Mouse (Mus musculus): ENCODE results near the gene Hoxa11. TPM values are rescaled to one million over a fixed set of nuclear protein-coding genes. Genes with fewer than 3 reads are reported as not detected.

Hoxa11 gene
- polyA plus RNA-seq, 1 experiment from 2014 or later, result not detected

- no peak for ATAC-seq (replicated peaks; ENCODE audit: insufficient number of reproducible peaks, insufficient read depth, low FRiP score, low read depth)
- no peak overlapping the region; the same call in 1 of the 2 replicates for H3K4me2 ChIP-seq
- peaks cover 11% of the 10 kb centered on the region for H3K4me1 ChIP-seq (replicated peaks)
- H3K27me3 ChIP-seq, result peaks cover 96% of the 10 kb centered on the region
- H3K9me3 ChIP-seq (replicated peaks), result no peaks in the 10 kb centered on the region
- no peak overlapping the region for H3K9ac ChIP-seq
- H3K27ac ChIP-seq, result no peak overlapping the region
- H3K36me3 ChIP-seq, result no peaks in the 10 kb centered on the region
- WGBS, result 4% methylated on average over 22 of the region's 22 CpGs
- no peak overlapping the region for H3K4me3 ChIP-seq
Observed at GRCm38 (mm10) chr6:52273656-52274280, 28.2 kb upstream of the Hoxa11 start.

- 17% methylated on average over 22 of the region's 22 CpGs for WGBS
- H3K4me3 ChIP-seq, result no peak overlapping the region
- ATAC-seq (replicated peaks; ENCODE audit: insufficient number of reproducible peaks, insufficient read depth, low FRiP score, low read depth), result no peak
Observed at GRCm38 (mm10) chr6:52272766-52273655, 27.4 kb upstream of the Hoxa11 start.

DNA sequence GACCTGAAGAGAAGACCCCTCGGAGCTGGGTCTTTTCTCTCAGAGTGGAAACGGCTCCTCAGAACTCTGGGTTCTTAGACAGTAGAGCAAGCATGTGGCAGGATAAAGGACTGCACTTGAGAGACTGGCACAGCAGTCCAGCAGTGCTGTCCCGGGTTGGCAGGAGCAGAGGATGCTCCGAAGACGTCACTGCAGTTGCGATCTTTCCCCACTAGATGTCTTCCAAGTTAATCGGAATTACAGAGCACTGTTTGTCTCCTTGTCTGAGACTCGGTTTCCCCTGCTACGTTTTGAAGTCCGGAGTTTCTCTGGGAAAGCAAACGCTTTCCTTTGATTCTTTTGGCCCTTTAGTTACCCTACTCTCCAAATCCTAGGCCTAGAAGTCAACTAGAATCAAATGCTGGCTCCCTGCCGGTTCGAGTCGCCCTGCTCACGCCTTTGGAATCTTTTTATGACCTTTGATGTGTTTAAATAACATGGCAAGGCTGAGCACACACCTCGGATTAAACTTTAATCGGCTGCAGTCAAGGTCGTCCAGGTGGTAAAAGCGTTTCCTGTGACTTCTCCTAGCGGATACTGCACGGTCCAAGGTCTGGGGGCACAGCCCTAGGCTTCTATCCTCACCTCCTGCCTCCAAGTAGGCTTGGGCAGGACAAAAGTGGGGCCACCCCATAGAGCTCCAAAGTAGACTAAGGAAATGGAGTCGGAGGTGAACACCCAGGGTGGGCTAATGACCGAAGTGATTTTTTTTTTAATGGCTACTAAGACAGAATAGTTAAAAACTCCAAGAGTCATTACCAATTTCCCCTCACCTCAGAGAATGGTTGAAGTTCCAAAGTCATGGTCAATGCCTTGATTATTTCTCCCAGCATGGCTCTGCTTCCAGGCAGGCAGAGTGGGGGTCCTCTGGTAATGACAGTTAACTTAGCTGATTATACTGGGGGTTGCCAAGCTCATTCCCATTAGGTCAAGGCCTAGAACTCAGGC, 25.2 kb upstream of the Hoxa11 start:
- 11% methylated on average over 23 of the region's 23 CpGs for WGBS
- H3K27me3 ChIP-seq, result peaks cover 97% of the 10 kb centered on the region
- H3K9ac ChIP-seq, result no peak overlapping the region
- H3K4me2 ChIP-seq, result no peak overlapping the region
- H3K9me3 ChIP-seq (replicated peaks), result no peaks in the 10 kb centered on the region
- ATAC-seq (replicated peaks; ENCODE audit: insufficient number of reproducible peaks, insufficient read depth, low FRiP score, low read depth), result no peak
- no peak overlapping the region for H3K27ac ChIP-seq
- no peaks in the 10 kb centered on the region for H3K36me3 ChIP-seq
- peaks cover 11% of the 10 kb centered on the region for H3K4me1 ChIP-seq (replicated peaks)
- H3K4me3 ChIP-seq, result no peak overlapping the region

More at GRCm38 (mm10) chr6:52272766-52273655, 27.4 kb upstream of the Hoxa11 start:
- Histone ChIP-seq H3K9me3 (replicated peaks) (no peaks in the 10 kb centered on the region), H3K27me3 (peaks cover 98% of the 10 kb centered on the region), H3K36me3 (no peaks in the 10 kb centered on the region), H3K9ac (no peak overlapping the region), H3K27ac (no peak overlapping the region), H3K4me1 (replicated peaks) (peaks cover 11% of the 10 kb centered on the region), H3K4me2 (no peak overlapping the region; the same call in 1 of the 2 replicates)

DNA sequence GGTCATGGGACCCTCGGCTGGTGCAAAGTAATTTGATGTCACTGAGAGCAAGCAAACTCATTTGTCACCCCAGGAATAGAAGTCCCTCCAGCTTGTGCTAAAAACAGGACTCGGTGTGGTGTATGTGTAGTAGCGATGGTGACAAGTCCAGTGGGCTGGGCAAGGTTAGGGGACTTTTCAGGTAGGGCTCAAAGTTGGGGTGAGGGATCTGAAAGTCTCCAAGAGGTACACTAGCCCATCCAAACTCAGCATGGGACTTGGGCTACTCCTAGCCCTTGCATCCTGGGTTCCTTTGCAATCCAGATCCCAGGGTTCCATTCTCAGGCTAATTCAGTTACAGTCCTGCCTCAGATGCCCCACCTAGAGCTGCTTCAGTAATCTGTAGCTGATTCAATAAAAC, 23.1 kb upstream of the Hoxa11 start:
- no peak for ATAC-seq (replicated peaks; ENCODE audit: insufficient number of reproducible peaks, insufficient read depth, low FRiP score, low read depth)
- Histone ChIP-seq H3K36me3 (no peaks in the 10 kb centered on the region), H3K4me1 (replicated peaks) (peaks cover 6% of the 10 kb centered on the region), H3K9me3 (replicated peaks) (no peaks in the 10 kb centered on the region), H3K4me2 (no peak overlapping the region), H3K27ac (no peak overlapping the region), H3K9ac (no peak overlapping the region), H3K4me3 (no peak overlapping the region), H3K27me3 (peaks cover 97% of the 10 kb centered on the region)
- WGBS, result 7% methylated on average over 3 of the region's 3 CpGs

DNA sequence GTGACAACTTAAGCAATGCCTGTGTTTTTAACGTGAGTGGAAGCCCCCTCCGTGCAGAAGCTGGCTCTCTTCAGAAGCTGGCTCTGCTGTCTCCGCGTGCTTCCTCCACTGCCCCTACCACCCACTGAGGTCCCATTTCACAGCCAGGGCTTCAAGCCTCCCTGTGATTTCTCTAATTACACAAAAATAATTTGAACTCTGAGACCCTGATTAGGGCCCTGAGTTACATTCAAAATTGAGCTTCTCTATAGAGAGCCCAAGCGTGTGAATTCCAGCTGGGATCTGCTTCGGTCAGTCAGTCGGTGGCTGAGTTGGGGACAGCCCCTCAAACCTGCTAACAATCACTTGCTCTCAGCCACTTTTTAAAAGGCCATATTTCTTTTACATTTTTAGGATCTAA, 22.7 kb upstream of the Hoxa11 start:
- H3K4me3 ChIP-seq, result no peak overlapping the region
- H3K36me3 ChIP-seq, result no peaks in the 10 kb centered on the region
- no peak for ATAC-seq (replicated peaks; ENCODE audit: insufficient number of reproducible peaks, insufficient read depth, low FRiP score, low read depth)
- peaks cover 97% of the 10 kb centered on the region for H3K27me3 ChIP-seq
- WGBS, result 8% methylated on average over 7 of the region's 7 CpGs
- H3K27ac ChIP-seq, result no peak overlapping the region
- peaks cover 1% of the 10 kb centered on the region for H3K4me1 ChIP-seq (replicated peaks)
- no peak overlapping the region for H3K9ac ChIP-seq
- no peak overlapping the region for H3K4me2 ChIP-seq
- H3K9me3 ChIP-seq (replicated peaks), result no peaks in the 10 kb centered on the region

GRCm38 (mm10) chr6:52267691-52268090, 22.1 kb upstream of the Hoxa11 start:
- no peak for ATAC-seq (replicated peaks; ENCODE audit: insufficient number of reproducible peaks, insufficient read depth, low FRiP score, low read depth)
- 0 out of 2 replicates have a peak, but pooled peaks cover 2% of the 10 kb centered on the region for H3K4me1 ChIP-seq (replicated peaks)
- H3K9ac ChIP-seq, result no peak overlapping the region
- no peaks in the 10 kb centered on the region for H3K36me3 ChIP-seq
- H3K27me3 ChIP-seq, result peaks cover 97% of the 10 kb centered on the region
- 9% methylated on average over 3 of the region's 3 CpGs for WGBS
- H3K4me3 ChIP-seq, result no peak overlapping the region
- H3K27ac ChIP-seq, result no peak overlapping the region
- no peak overlapping the region for H3K4me2 ChIP-seq
- no peaks in the 10 kb centered on the region for H3K9me3 ChIP-seq (replicated peaks)

- WGBS, result 21% methylated on average over 5 of the region's 5 CpGs
- no peak overlapping the region for H3K9ac ChIP-seq
- H3K27me3 ChIP-seq, result peaks cover 96% of the 10 kb centered on the region
- H3K4me3 ChIP-seq, result no peak overlapping the region
- no peaks in the 10 kb centered on the region for H3K36me3 ChIP-seq
- ATAC-seq (replicated peaks; ENCODE audit: insufficient number of reproducible peaks, insufficient read depth, low FRiP score, low read depth), result no peak
- H3K4me1 ChIP-seq (replicated peaks), result 0 out of 2 replicates have a peak, but pooled peaks cover 3% of the 10 kb centered on the region
- H3K9me3 ChIP-seq (replicated peaks), result no peaks in the 10 kb centered on the region
- no peak overlapping the region for H3K4me2 ChIP-seq
- no peak overlapping the region for H3K27ac ChIP-seq
Observed at GRCm38 (mm10) chr6:52267221-52267620, 21.6 kb upstream of the Hoxa11 start.

- H3K4me2 ChIP-seq, result no peak overlapping the region
- no peak overlapping the region for H3K9ac ChIP-seq
- no peak overlapping the region for H3K27ac ChIP-seq
- no peaks in the 10 kb centered on the region for H3K9me3 ChIP-seq (replicated peaks)
- H3K4me1 ChIP-seq (replicated peaks), result 0 out of 2 replicates have a peak, but pooled peaks cover 3% of the 10 kb centered on the region
- no peaks in the 10 kb centered on the region for H3K36me3 ChIP-seq
- H3K4me3 ChIP-seq, result no peak overlapping the region
- H3K27me3 ChIP-seq, result peaks cover 98% of the 10 kb centered on the region
- no peak for ATAC-seq (replicated peaks; ENCODE audit: insufficient number of reproducible peaks, insufficient read depth, low FRiP score, low read depth)
- WGBS, result 2% methylated on average over 9 of the region's 9 CpGs
Observed at GRCm38 (mm10) chr6:52266666-52266985, 21.0 kb upstream of the Hoxa11 start.

- H3K4me1 ChIP-seq (replicated peaks), result peaks cover 5% of the 10 kb centered on the region
- 3% methylated on average over 19 of the region's 19 CpGs for WGBS
- no peak overlapping the region for H3K4me3 ChIP-seq
- peaks cover 98% of the 10 kb centered on the region for H3K27me3 ChIP-seq
- no peak overlapping the region for H3K27ac ChIP-seq
- no peaks in the 10 kb centered on the region for H3K9me3 ChIP-seq (replicated peaks)
- no peak overlapping the region for H3K9ac ChIP-seq
- H3K36me3 ChIP-seq, result no peaks in the 10 kb centered on the region
- no peak for ATAC-seq (replicated peaks; ENCODE audit: insufficient number of reproducible peaks, insufficient read depth, low FRiP score, low read depth)
- no peak overlapping the region for H3K4me2 ChIP-seq
Observed at GRCm38 (mm10) chr6:52265913-52266665, 20.5 kb upstream of the Hoxa11 start.

- Histone ChIP-seq H3K9ac (no peak overlapping the region), H3K4me3 (no peak overlapping the region), H3K27me3 (peaks cover 98% of the 10 kb centered on the region), H3K36me3 (no peaks in the 10 kb centered on the region), H3K27ac (no peak overlapping the region), H3K9me3 (replicated peaks) (no peaks in the 10 kb centered on the region), H3K4me2 (no peak overlapping the region), H3K4me1 (replicated peaks) (peaks cover 12% of the 10 kb centered on the region)
- WGBS, result 4% methylated on average over 18 of the region's 18 CpGs
- no peak for ATAC-seq (replicated peaks; ENCODE audit: insufficient number of reproducible peaks, insufficient read depth, low FRiP score, low read depth)
Observed at GRCm38 (mm10) chr6:52265306-52265912, 19.8 kb upstream of the Hoxa11 start.

Measured in heart, embryonic 15.5 days (tissue).